Mouse (Mus musculus) intestine, postnatal 0 days (tissue): ENCODE measurements around the gene Pla2g2d. TPM values are rescaled to one million over a fixed set of nuclear protein-coding genes. Genes with fewer than 3 reads are reported as not detected.
A peak's percentile ranks its signal among the peaks of the same experiment; 100 is the strongest.

Experiments
- ATAC-seq: fragments of 200-750 bp; cut with Nextera tagmentation; 2 replicates; pipeline ENCODE4 v1.8.0; 2017; ENCODE audit warnings: mild to moderate bottlenecking, moderate TSS enrichment, moderate library complexity
- H3K27ac ChIP-seq: fragments of 300-500 bp; sonication (generic); 2 replicates; pipeline ENCODE4 v1.5.1; 2014; ENCODE audit warnings: mild to moderate bottlenecking, low read depth, low read length, moderate library complexity
- H3K27me3 ChIP-seq: fragments of 300-500 bp; sonication (generic); replicated peaks from 2 replicates; pipeline ENCODE4 v1.6.1; 2014; ENCODE audit warnings: low read length, mixed read lengths; ENCODE audit not compliant: control insufficient read depth, insufficient read depth
- H3K36me3 ChIP-seq: fragments of 300-500 bp; sonication (generic); 2 replicates; pipeline ENCODE4 v1.6.1; 2014; ENCODE audit warnings: mild to moderate bottlenecking, moderate library complexity; ENCODE audit not compliant: control insufficient read depth, insufficient read depth
- H3K4me1 ChIP-seq: fragments of 300-500 bp; sonication (generic); replicated peaks from 2 replicates; pipeline ENCODE4 v1.6.1; 2014; ENCODE audit warnings: antibody characterized with exemption, low read length, mixed read lengths; ENCODE audit not compliant: control insufficient read depth, insufficient read depth
- H3K4me2 ChIP-seq: fragments of 300-500 bp; sonication (generic); replicated peaks from 2 replicates; pipeline ENCODE4 v1.6.1; 2014; ENCODE audit warnings: low read depth, mild to moderate bottlenecking, moderate library complexity
- H3K4me3 ChIP-seq: fragments of 300-500 bp; sonication (generic); 2 replicates; pipeline ENCODE4 v1.5.1; 2014; ENCODE audit warnings: low read depth, low read length
- H3K9ac ChIP-seq: fragments of 300-500 bp; sonication (generic); 2 replicates; pipeline ENCODE4 v1.6.1; 2014; ENCODE audit warnings: mild to moderate bottlenecking, low read depth, low read length
- H3K9me3 ChIP-seq: fragments of 300-500 bp; sonication (generic); 2 replicates; pipeline ENCODE4 v1.6.1; 2016; ENCODE audit warnings: mixed run types; ENCODE audit not compliant: control insufficient read depth
- CTCF ChIP-seq: sonication (generic); IDR thresholded peaks from 2 replicates; pipeline ENCODE4 v1.5.1; 2016; ENCODE audit warnings: low read depth, mild to moderate bottlenecking, control low read depth, antibody characterized with exemption, moderate library complexity
- WGBS: fragments of 180-500 bp; shearing (Covaris S2); extraction: QIAGEN DNeasy Blood & Tissue Kit; methylation state at CpG from one replicate; pipeline ENCODE4 v1.1.7; 2014; 5-methylcytosine and 5-hydroxymethylcytosine counted together
- polyA plus RNA-seq: library from polyadenylated mRNA; unstranded; fragments of >200 nt; fragmentation: Nextera tagmentation; extraction: Ambion mirVana; gene quantifications from 2 replicates; pipeline ENCODE4 v1.2.1, GENCODE M21; 2015

The Pla2g2d gene
- polyA plus RNA-seq, 1 experiment from 2014 or later: 1.5 TPM

GRCm38 (mm10) chr4:138824660-138825059, 49.1 kb downstream of the Pla2g2d start:
- Histone ChIP-seq H3K4me1 (peaks cover 5% of the 10 kb centered on the region; the same call in 1 of the 2 replicates), H3K4me2 (no peak overlapping the region), H3K27me3 (no peaks in the 10 kb centered on the region), H3K9me3 (no peaks in the 10 kb centered on the region), H3K4me3 (no peak overlapping the region), H3K36me3 (no peaks in the 10 kb centered on the region), H3K27ac (no peak overlapping the region), H3K9ac (no peak overlapping the region)
- whole genome bisulfite sequencing: 84% methylated on average over 2 of the region's 2 CpGs
- TF ChIP-seq CTCF: peak; percentile 56
- no peak for ATAC-seq

- no peak for TF ChIP-seq CTCF
- Histone ChIP-seq H3K4me3 (no peak overlapping the region), H3K9ac (no peak overlapping the region), H3K36me3 (no peaks in the 10 kb centered on the region), H3K9me3 (no peaks in the 10 kb centered on the region), H3K4me2 (peak overlapping the region; percentile 44; the same call in 1 of the 2 replicates), H3K4me1 (peaks cover 5% of the 10 kb centered on the region; the same call in 1 of the 2 replicates), H3K27me3 (no peaks in the 10 kb centered on the region), H3K27ac (peak overlapping the region; percentile 21; the same call in 1 of the 2 replicates)
- peak; percentile 75 for ATAC-seq
- 7% methylated on average over 18 of the region's 18 CpGs for WGBS
Measured at GRCm38 (mm10) chr4:138825751-138826567, 50.4 kb downstream of the Pla2g2d start.

DNA sequence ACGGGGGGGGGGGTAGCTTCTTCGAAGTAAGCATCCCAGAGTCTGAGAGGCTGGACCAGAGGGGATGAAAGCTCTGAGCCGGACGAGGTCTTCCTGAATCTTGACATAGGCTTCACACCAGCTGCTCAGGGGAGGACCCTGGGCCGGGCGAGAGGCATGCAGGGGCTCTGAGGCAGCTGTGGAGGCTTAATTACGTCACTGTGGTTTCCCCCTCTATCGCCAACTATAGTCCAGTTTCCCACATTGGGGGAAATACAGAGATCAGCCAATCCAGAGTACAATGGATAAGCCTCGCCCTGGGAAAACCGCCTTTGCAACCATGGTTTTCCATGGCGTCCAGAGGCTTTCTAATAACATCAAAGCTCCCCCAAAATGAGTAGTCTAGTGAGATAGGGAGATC, 51.6 kb downstream of the Pla2g2d start:
- Histone ChIP-seq H3K9me3 (no peaks in the 10 kb centered on the region), H3K36me3 (no peaks in the 10 kb centered on the region), H3K4me2 (no peak overlapping the region), H3K4me3 (no peak overlapping the region), H3K9ac (no peak overlapping the region), H3K27ac (no peak overlapping the region), H3K4me1 (peaks cover 5% of the 10 kb centered on the region; the same call in 1 of the 2 replicates), H3K27me3 (no peaks in the 10 kb centered on the region)
- TF ChIP-seq CTCF: no peak
- WGBS: 66% methylated on average over 11 of the region's 11 CpGs
- ATAC-seq: no peak

Other genes starting within 250 kb of the Pla2g2d start
- gene Vwa5b1, start 139.9 kb upstream of the Pla2g2d start, polyA plus RNA-seq: 0.16 and 0.17 TPM in 2 replicates
- 0.09 and 0.21 TPM in 2 replicates for gene Pla2g2c, start 50.9 kb upstream of the Pla2g2d start, polyA plus RNA-seq
- gene Ubxn10, start 38.6 kb upstream of the Pla2g2d start, polyA plus RNA-seq: 0.51 and 0.83 TPM in 2 replicates
- 0.46 and 0.64 TPM in 2 replicates for gene Pla2g2f, start 18.1 kb upstream of the Pla2g2d start, polyA plus RNA-seq
- gene Pla2g5, start 87.7 kb downstream of the Pla2g2d start, polyA plus RNA-seq: 0.22 and 0.39 TPM in 2 replicates
- gene Gm13030, start 98.2 kb downstream of the Pla2g2d start, polyA plus RNA-seq: not detected in 2 replicates
- 0.30 and 0.52 TPM in 2 replicates for gene Pla2g2e, start 102.2 kb downstream of the Pla2g2d start, polyA plus RNA-seq
- 3.5 and 3.6 TPM in 2 replicates for gene Otud3, start 138.2 kb downstream of the Pla2g2d start, polyA plus RNA-seq
- 65.2 and 70.7 TPM in 2 replicates for gene Rnf186, start 191.4 kb downstream of the Pla2g2d start, polyA plus RNA-seq
- 11.0 and 12.2 TPM in 2 replicates for gene Tmco4, start 197.2 kb downstream of the Pla2g2d start, polyA plus RNA-seq